Mouse (Mus musculus) E14TG2a.4 (cell line): Measurements from ENCODE around the gene Cdr2.

Experiments
- CTCF ChIP-seq: conservative IDR thresholded peaks from 2 replicates; pipeline ENCODE4 v1.5.1; 2014; ENCODE audit warnings: low read length
- NANOG ChIP-seq: IDR thresholded peaks from 2 replicates; pipeline ENCODE4 v1.6.1; 2014; ENCODE audit warnings: borderline replicate concordance, low read length, mixed read lengths
- POU5F1 ChIP-seq: IDR thresholded peaks from 2 replicates; pipeline ENCODE4 v1.6.1; 2014; ENCODE audit warnings: low read length, borderline replicate concordance

DNA sequence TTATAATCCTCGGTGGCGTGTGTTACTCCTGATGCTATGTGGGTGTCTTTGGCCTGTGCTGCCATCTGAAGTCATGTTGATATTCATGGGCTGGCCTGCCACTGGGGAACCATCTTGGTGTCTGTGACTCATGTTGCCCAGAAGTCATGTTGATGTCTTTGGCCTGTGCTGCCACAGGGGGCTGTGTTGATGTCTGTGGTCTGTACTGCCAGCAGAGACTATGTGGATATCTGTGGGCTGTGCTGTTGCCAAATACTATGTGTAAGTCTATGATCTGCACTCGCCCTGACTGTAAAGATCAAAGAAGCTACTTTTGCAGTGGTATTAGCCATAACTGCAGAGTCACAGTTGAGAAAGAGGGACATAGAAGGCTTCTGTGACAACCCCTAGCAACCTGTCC is 36.7 kb upstream of the Cdr2 start:
- TF ChIP-seq CTCF (no peak), NANOG (no peak), POU5F1 (no peak)
